Mouse (Mus musculus) midbrain, embryonic 12.5 days (tissue): ENCODE measurements around the gene Tsfm. TPM values are rescaled to one million over a fixed set of nuclear protein-coding genes. Genes with fewer than 3 reads are reported as not detected.
A peak's percentile ranks its signal among the peaks of the same experiment; 100 is the strongest.
"Not testable (repeated sequence)": the region's sequence is repeated elsewhere in the genome, so short reads cannot be mapped to it uniquely, and the experiment has no call there.

ENCODE experiments used
- ATAC-seq: fragments of 200-750 bp; cut with Nextera tagmentation; 2 replicates; pipeline ENCODE4 v1.8.0; 2017; ENCODE audit warnings: low read depth, moderate TSS enrichment, moderate library complexity; ENCODE audit not compliant: low FRiP score
- H3K27ac ChIP-seq: fragments of 300-500 bp; sonication (generic); replicated peaks from 2 replicates; pipeline ENCODE4 v1.5.1; 2016; ENCODE audit warnings: mild to moderate bottlenecking
- H3K27me3 ChIP-seq: fragments of 300-500 bp; sonication (generic); 2 replicates; pipeline ENCODE4 v1.6.1; 2016; ENCODE audit warnings: mild to moderate bottlenecking
- H3K36me3 ChIP-seq: fragments of 300-500 bp; sonication (generic); 2 replicates; pipeline ENCODE4 v1.6.1; 2016
- H3K4me1 ChIP-seq: fragments of 300-500 bp; sonication (generic); 2 replicates; pipeline ENCODE4 v1.6.1; 2016
- H3K4me2 ChIP-seq: fragments of 300-500 bp; sonication (generic); replicated peaks from 2 replicates; pipeline ENCODE4 v1.6.1; 2016; ENCODE audit warnings: mild to moderate bottlenecking, moderate library complexity
- H3K4me3 ChIP-seq: fragments of 300-500 bp; sonication (generic); 2 replicates; pipeline ENCODE4 v1.5.1; 2016; ENCODE audit warnings: mild to moderate bottlenecking
- H3K9ac ChIP-seq: fragments of 300-500 bp; sonication (generic); replicated peaks from 2 replicates; pipeline ENCODE4 v1.6.1; 2016; ENCODE audit warnings: mild to moderate bottlenecking, moderate library complexity
- H3K9me3 ChIP-seq: fragments of 300-500 bp; sonication (generic); 2 replicates; pipeline ENCODE4 v1.6.1; 2016; ENCODE audit warnings: mild to moderate bottlenecking
- WGBS: fragments of 180-500 bp; shearing (Covaris S2); methylation state at CpG from one replicate; pipeline ENCODE4 v1.1.7; 2016; 5-methylcytosine and 5-hydroxymethylcytosine counted together
- polyA plus RNA-seq: library from polyadenylated mRNA; unstranded; fragments of >200 nt; fragmentation: Nextera tagmentation; extraction: Ambion mirVana; gene quantifications from 2 replicates; pipeline ENCODE4 v1.2.1, GENCODE M21; 2016

The Tsfm gene
- polyA plus RNA-seq, 1 experiment from 2014 or later, result 79.2 TPM

DNA sequence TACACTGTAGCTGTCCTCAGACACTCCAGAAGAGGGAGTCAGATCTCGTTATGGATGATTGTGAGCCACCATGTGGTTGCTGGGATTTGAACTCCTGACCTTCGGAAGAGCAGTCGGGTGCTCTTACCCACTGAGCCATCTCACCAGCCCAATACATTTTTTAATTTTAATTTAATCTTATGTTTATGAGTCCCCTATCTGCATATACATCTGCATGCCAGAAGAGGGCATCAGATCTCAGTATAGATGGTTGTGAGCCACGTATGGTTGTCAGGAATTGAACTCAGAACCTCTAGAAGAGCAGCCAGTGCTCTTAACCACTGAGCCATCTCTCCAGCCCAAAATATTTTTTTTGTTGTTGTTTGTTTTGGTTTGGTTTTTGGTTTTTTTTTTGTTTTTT lies 41.6 kb upstream of the Tsfm start:
- WGBS, result 90% methylated on average over 4 of the region's 4 CpGs

DNA sequence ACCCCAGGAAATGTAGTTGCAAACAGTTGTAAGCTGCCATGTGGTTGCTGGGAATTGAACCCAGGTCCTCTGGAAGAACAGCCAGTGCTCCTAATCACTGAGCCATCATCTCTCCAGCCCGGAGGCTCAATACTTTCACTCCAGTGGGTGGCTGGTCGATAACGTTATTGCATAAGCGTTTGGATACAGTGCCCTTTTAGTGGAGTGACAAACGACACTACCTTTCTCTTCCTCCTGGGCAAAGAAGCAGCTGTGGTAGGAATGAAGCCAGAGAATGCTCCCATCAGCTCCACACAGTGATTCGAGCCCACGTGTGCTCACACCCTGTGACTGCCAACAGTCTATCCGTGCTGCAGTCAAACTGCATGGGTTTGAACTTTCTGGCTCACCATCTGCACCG lies 40.6 kb upstream of the Tsfm start:
- Histone ChIP-seq H3K4me1 (peaks cover 30% of the 10 kb centered on the region), H3K27ac (peak overlapping the region; percentile 52; the same call in 1 of the 2 replicates), H3K4me3 (peak overlapping the region; percentile 61), H3K36me3 (peaks cover 27% of the 10 kb centered on the region), H3K9me3 (no peaks in the 10 kb centered on the region), H3K9ac (peak overlapping the region; percentile 69; the same call in 1 of the 2 replicates), H3K27me3 (peaks cover 13% of the 10 kb centered on the region), H3K4me2 (peak overlapping the region; percentile 76)
- ATAC-seq, result no peak
- 79% methylated on average over 9 of the region's 9 CpGs for whole genome bisulfite sequencing

More for the DNA sequence above, 41.6 kb upstream of the Tsfm start:
- H3K4me3 ChIP-seq, H3K9ac ChIP-seq, H3K27ac ChIP-seq, H3K9me3 ChIP-seq, H3K4me2 ChIP-seq, ATAC-seq: not testable (repeated sequence)
- Histone ChIP-seq H3K36me3 (peaks cover 16% of the 10 kb centered on the region), H3K4me1 (peaks cover 26% of the 10 kb centered on the region), H3K27me3 (peaks cover 22% of the 10 kb centered on the region)

DNA sequence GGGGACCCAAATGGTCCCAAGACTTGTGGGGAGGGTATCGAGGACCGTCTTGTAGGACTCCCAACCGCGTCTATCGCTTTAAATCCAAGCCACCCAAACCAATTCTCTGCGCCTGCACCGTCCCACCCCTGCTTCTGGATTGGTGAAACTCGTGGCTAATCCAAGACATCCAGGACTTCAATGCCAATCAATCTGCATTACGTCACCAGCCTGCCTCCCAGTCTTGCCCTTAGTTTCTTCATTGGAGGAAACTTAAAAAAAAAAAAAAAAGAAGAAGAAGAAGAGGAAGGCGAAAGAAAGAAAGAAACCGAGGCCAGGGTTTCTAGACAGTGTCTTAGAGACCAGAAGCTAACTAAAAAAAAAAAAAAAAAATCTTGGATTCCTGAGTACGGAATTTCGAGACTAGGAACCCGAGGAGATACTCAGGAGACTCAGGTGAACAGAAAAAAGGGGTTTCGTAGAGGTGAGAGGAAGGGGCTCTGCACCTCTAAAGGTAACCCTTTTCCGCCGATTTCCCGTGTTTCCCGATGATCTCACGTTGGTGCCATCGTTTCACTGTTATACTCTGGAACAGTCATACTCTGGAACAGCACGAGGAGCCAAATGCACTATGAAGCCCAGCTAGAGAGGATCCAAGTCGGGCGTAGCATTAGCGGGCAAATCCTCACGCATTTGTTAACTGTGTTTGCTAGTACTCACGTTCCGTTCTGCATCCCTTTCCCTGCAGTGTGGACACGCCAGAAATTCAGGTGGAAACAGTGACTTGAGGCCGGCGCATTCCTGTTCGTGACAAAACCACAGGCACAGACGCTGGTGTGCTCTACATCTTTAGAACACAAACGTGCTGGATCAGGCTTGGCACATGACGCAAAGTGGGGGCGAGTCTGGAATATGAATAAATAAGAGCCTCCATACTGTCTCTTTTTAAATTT lies 39.8 kb upstream of the Tsfm start, which contains the start of gene Tspan31:
Tspan31 (minus strand) TSS at position 75 of the 932 bp plus-strand sequence.
- Histone ChIP-seq H3K27me3 (peaks cover 5% of the 10 kb centered on the region), H3K36me3 (peaks cover 34% of the 10 kb centered on the region), H3K4me3 (peak within 1 kb of the TSS; percentile 61), H3K9me3 (no peaks in the 10 kb centered on the region), H3K27ac (peak within 1 kb of the TSS; percentile 89), H3K4me2 (peak within 1 kb of the TSS; percentile 76), H3K9ac (peak within 1 kb of the TSS; percentile 69), H3K4me1 (peaks cover 32% of the 10 kb centered on the region)
- ATAC-seq, result peak; percentile 92
- WGBS, result 3% methylated on average over 36 of the region's 36 CpGs

DNA sequence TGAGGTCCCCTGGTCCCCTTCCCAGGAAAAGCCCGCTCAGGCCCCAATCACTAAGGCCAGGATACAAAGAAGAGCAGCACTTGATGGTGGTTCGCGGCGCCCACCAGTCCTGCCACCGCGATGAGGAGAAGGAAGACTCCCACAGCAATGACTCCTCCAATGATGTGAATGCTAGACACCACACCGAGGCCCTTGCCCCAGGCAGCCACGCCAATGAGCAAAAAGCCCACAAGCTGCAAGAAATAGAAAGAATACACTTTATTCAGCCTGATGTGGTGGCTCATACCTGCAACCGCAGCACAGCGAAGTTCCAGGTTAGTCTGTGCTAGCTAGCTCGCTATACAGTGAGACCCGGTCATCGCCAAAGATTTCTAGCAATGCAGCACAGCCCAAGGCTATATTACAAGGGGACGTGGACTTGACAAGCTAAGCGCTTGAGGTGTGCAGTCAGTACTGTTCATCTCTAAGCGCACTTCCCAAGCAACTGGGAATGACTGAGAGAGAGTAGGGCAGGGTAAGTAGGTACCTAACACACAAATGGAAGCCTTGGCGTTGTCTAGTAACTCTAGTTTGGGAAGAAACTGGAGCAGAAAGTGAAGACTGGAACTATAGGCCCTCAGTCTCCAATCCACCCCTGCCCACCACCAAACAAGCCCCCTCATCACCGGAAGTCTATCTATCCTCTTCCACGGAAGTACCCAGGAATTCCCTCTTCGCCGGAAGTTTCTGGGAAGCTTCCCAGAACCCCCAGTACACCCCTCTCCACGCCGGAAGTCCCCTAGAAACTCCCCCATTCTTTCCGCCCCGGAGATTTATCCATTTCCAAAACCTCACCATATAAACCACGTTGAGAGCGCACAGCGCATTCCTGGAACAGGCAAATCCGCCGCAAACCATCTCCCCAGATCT lies 38.9 kb upstream of the Tsfm start:
- peak overlapping the region; percentile 61 for H3K4me3 ChIP-seq
- H3K4me1 ChIP-seq, result peaks cover 41% of the 10 kb centered on the region
- H3K27me3 ChIP-seq, result no peaks in the 10 kb centered on the region
- ATAC-seq, result peak; percentile 75
- peak overlapping the region; percentile 60 for H3K9ac ChIP-seq
- H3K36me3 ChIP-seq, result peaks cover 43% of the 10 kb centered on the region
- 9% methylated on average over 30 of the region's 30 CpGs for WGBS
- H3K27ac ChIP-seq, result peak overlapping the region; percentile 89
- no peaks in the 10 kb centered on the region for H3K9me3 ChIP-seq
- H3K4me2 ChIP-seq, result peak overlapping the region; percentile 76

DNA sequence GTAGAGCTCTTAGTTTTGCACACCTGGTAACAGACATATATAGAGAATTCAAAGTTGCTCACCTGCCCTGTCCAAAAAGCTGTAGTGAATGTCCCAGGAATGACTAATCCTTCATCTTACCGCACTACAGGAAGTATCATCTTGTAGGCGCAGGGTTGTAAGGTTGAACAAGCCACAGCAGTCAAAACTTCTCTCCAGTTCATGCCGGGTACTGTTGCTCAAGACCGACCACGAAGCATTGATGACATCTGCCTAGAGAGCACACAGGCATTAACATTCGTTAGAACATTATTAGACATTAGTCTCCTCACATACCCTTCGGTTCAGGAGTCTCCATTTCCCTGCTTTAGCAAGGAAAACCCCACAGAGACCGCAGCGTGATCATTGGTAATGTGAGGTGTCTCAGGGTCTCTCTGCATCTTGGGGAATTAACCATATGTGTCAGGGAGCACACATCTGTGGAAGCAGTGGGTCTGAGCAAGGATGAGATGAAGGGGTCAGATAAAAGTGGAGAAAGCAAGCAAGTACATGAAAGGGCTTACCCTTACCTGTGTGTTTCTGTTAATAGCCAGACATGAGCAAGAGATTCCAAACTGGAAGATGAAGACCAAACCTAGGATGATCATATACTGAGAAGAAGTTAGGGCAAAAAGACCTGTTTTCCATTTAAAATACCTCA lies 37.9 kb upstream of the Tsfm start:
- H3K27me3 ChIP-seq, result no peaks in the 10 kb centered on the region
- peak overlapping the region; percentile 76 for H3K4me2 ChIP-seq
- H3K4me1 ChIP-seq, result peaks cover 41% of the 10 kb centered on the region
- no peak for ATAC-seq
- H3K4me3 ChIP-seq, result peak overlapping the region; percentile 61
- H3K27ac ChIP-seq, result peak overlapping the region; percentile 89
- 84% methylated on average over 9 of the region's 9 CpGs for WGBS
- no peaks in the 10 kb centered on the region for H3K9me3 ChIP-seq
- H3K9ac ChIP-seq, result peak overlapping the region; percentile 60; the same call in 1 of the 2 replicates
- peaks cover 43% of the 10 kb centered on the region for H3K36me3 ChIP-seq

DNA sequence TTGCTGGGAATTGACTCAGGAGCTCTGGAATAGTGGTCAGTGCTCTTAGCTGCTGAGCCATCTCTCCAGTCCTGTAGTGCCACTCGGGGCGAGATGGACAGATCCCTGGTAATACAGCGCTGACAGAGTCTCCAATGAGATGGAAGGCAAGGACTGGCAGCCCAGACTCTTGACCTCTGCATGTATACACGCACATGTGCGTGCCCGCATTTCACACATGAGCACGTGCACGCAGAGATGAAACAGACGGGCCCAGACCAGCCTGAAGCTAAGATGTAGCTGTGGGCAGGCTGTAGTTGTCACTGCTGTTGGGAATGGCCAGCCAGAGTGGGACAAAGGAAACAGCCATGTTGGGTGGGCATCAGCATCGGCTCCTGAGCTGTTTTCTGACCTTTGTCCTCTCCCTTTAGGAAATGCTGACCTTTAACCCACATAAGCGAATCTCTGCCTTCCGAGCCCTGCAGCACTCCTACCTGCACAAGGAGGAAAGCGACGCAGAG lies 35.9 kb upstream of the Tsfm start:
- Histone ChIP-seq H3K36me3 (peaks cover 43% of the 10 kb centered on the region), H3K4me2 (no peak overlapping the region), H3K9ac (no peak overlapping the region), H3K4me1 (peaks cover 49% of the 10 kb centered on the region), H3K27me3 (peaks cover 1% of the 10 kb centered on the region; the same call in 1 of the 2 replicates), H3K4me3 (no peak overlapping the region), H3K27ac (0 out of 2 replicates have a peak overlapping the region, but pooled peaks have one; percentile 26), H3K9me3 (no peaks in the 10 kb centered on the region)
- 91% methylated on average over 14 of the region's 14 CpGs for WGBS
- ATAC-seq, result no peak

DNA sequence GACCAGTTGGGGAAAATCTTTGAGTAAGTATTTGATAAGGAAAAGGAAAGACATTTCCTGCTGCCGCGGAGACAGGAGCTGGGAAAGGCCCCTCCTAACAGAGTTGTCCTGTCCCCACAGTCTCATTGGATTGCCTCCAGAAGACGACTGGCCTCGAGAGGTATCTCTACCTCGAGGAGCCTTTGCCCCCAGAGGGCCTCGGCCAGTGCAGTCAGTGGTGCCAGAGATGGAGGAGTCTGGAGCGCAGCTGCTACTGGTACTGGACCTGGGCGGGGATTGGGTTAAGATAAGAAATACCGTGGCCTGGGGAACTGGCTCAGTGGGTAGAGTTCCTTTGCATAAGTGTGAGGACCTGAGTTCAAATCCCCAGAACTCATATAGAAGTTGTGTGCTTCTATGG lies 35.3 kb upstream of the Tsfm start:
- ATAC-seq, result no peak
- Histone ChIP-seq H3K9ac (no peak overlapping the region), H3K4me3 (0 out of 2 replicates have a peak overlapping the region, but pooled peaks have one; percentile 9), H3K27ac (0 out of 2 replicates have a peak overlapping the region, but pooled peaks have one; percentile 20), H3K4me1 (peaks cover 50% of the 10 kb centered on the region), H3K9me3 (no peaks in the 10 kb centered on the region), H3K4me2 (no peak overlapping the region; the same call in 1 of the 2 replicates), H3K36me3 (peaks cover 43% of the 10 kb centered on the region), H3K27me3 (peaks cover 5% of the 10 kb centered on the region; the same call in 1 of the 2 replicates)
- 90% methylated on average over 9 of the region's 9 CpGs for WGBS

DNA sequence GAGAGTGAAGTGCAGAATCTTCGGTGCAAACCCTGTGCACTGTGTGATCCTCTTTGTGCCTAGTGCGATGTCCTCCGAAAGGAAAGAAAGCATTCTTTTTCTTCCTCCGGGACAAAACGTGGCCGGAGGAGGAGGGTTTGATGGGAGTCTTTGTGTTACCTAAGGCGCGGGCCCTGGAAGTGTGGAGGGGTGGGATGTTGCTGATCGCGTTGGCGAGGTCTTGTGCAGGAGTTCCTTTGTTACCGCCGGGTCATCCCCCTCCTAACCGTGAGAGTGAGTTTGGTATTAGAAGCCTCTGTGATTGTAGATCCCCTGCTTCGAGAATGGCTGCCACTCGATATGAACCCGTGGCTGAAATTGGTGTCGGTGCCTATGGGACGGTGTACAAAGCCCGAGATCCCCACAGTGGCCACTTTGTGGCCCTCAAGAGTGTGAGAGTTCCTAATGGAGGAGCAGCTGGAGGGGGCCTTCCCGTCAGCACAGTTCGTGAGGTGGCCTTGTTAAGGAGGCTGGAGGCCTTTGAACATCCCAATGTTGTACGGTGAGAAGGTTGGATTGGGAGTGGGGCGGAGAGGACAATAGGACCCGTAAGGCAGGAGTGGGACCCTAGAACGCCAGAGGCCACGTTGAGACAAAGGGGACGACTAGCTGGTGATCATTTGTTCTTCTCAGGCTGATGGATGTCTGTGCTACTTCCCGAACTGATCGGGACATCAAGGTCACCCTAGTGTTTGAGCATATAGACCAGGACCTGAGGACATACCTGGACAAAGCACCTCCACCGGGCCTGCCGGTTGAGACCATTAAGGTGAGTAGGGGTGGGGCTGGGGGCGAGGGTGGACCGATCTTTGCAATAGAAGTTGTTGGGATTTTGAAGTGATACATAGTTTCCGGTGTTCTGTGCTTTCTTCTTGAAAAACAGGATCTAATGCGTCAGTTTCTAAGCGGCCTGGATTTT lies 33.6 kb upstream of the Tsfm start:
- H3K36me3 ChIP-seq, result peaks cover 43% of the 10 kb centered on the region

DNA sequence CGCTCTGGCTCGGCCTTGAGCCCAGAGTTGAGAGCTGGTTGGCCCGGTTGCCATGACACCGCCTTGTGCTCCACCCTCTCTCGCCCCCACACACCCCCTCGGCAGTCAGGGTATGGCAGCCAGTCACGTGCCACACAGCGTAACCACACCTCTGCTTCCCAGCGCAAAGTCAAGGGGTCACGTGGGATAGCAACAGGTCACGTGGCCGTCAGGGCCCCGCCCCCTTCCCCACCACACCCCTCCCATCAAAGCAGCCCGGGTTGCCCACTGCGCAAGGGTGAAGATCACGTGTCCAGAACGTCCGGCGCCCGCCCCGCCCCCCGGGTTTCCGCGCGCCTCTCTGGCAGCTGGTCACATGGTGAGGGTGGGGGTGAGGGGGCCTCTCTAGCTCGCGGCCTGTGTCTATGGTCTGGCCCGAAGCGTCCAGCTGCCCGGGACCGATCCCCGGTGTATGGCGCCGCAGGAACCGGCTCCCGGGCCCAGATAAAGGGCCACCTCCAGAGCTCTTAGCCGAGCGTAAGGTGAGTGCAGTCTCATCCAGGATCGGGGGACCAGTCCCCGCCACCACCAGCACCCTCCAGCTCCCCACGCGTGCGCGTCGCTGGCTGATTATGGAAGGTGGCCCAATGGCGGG lies 32.7 kb upstream of the Tsfm start, which contains the start of gene Cdk4:
Cdk4 (plus strand) TSS at position 296 of the 634 bp plus-strand sequence.
- H3K4me1 ChIP-seq, result peaks cover 51% of the 10 kb centered on the region
- H3K9ac ChIP-seq, result peak within 1 kb of the TSS; percentile 98
- under 1% methylated on average over 46 of the region's 46 CpGs for WGBS
- H3K27me3 ChIP-seq, result peaks cover 5% of the 10 kb centered on the region; the same call in 1 of the 2 replicates
- H3K9me3 ChIP-seq, result no peaks in the 10 kb centered on the region
- ATAC-seq, result peak; percentile 90
- peak within 1 kb of the TSS; percentile 88 for H3K27ac ChIP-seq
- H3K4me2 ChIP-seq, result peak within 1 kb of the TSS; percentile 75
- H3K36me3 ChIP-seq, result peaks cover 38% of the 10 kb centered on the region
- H3K4me3 ChIP-seq, result peak within 1 kb of the TSS; percentile 92

More for the DNA sequence above, 33.6 kb upstream of the Tsfm start:
- Histone ChIP-seq H3K27ac (peak overlapping the region; percentile 88), H3K9ac (peak overlapping the region; percentile 98), H3K4me3 (peak overlapping the region; percentile 92), H3K4me1 (peaks cover 51% of the 10 kb centered on the region), H3K4me2 (peak overlapping the region; percentile 75), H3K27me3 (peaks cover 5% of the 10 kb centered on the region; the same call in 1 of the 2 replicates), H3K9me3 (no peaks in the 10 kb centered on the region)
- WGBS, result 15% methylated on average over 37 of the region's 37 CpGs
- ATAC-seq, result peak; percentile 4

DNA sequence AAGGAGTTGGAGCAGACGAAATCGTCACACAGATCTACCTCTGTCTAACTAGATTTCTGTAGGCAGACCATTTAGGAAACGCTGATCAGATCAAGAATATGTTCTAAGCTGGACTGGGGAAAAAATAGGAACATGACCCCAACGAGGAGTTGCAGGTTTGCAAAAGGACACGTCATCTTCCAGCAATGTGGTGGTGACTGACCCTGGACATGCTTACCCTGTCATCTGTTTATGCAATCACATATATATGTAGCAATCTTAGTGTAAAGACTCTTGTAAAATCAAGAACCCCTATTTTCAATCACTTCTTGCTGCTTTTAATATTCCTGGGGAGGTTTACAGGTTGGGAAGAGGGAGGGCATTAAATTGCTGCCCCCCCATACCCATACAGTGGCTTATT lies 31.9 kb upstream of the Tsfm start:
- Histone ChIP-seq H3K27ac (peak overlapping the region; percentile 67), H3K4me1 (peaks cover 50% of the 10 kb centered on the region), H3K9ac (no peak overlapping the region), H3K4me3 (no peak overlapping the region), H3K27me3 (peaks cover 5% of the 10 kb centered on the region; the same call in 1 of the 2 replicates), H3K36me3 (peaks cover 31% of the 10 kb centered on the region), H3K9me3 (no peaks in the 10 kb centered on the region), H3K4me2 (no peak overlapping the region)
- 80% methylated on average over 5 of the region's 5 CpGs for WGBS
- ATAC-seq, result no peak
